Mouse (Mus musculus) limb, embryonic 14.5 days (tissue): ENCODE results near the gene Slc9b1. TPM values are rescaled to one million over a fixed set of nuclear protein-coding genes. Genes with fewer than 3 reads are reported as not detected.
A peak's percentile ranks its signal among the peaks of the same experiment; 100 is the strongest.

Experiments
- ATAC-seq: fragments of 200-750 bp; cut with Nextera tagmentation; 2 replicates; pipeline ENCODE4 v1.8.0; 2017; ENCODE audit warnings: low read depth, moderate number of reproducible peaks, moderate TSS enrichment; ENCODE audit not compliant: low FRiP score
- DNase-seq: peaks from one replicate; pipeline ENCODE4 v3.0.0-alpha.2; 2015; ENCODE audit warnings: low spot score
- H3K27ac ChIP-seq: fragments of 300-500 bp; sonication (generic); replicated peaks from 2 replicates; pipeline ENCODE4 v1.5.1; 2014; ENCODE audit warnings: low read depth, mild to moderate bottlenecking, low read length, moderate library complexity, mixed read lengths
- H3K27me3 ChIP-seq: fragments of 300-500 bp; sonication (generic); 2 replicates; pipeline ENCODE4 v1.6.1; 2014; ENCODE audit warnings: low read length, mixed read lengths; ENCODE audit not compliant: control insufficient read depth, insufficient read depth
- H3K36me3 ChIP-seq: fragments of 300-500 bp; sonication (generic); 2 replicates; pipeline ENCODE4 v1.6.1; 2014; ENCODE audit warnings: mild to moderate bottlenecking, low read length, moderate library complexity, mixed read lengths; ENCODE audit not compliant: control insufficient read depth, insufficient read depth
- H3K4me1 ChIP-seq: fragments of 300-500 bp; sonication (generic); 2 replicates; pipeline ENCODE4 v1.6.1; 2014; ENCODE audit warnings: antibody characterized with exemption, low read length, mixed read lengths; ENCODE audit not compliant: control insufficient read depth, insufficient read depth
- H3K4me2 ChIP-seq: fragments of 300-500 bp; sonication (generic); replicated peaks from 2 replicates; pipeline ENCODE4 v1.6.1; 2014; ENCODE audit warnings: low read depth, mild to moderate bottlenecking, low read length, moderate library complexity; ENCODE audit not compliant: severe bottlenecking
- H3K4me3 ChIP-seq: fragments of 300-500 bp; sonication (generic); replicated peaks from 2 replicates; pipeline ENCODE4 v1.5.1; 2014; ENCODE audit warnings: low read length
- H3K9ac ChIP-seq: fragments of 300-500 bp; sonication (generic); 2 replicates; pipeline ENCODE4 v1.6.1; 2014; ENCODE audit warnings: mild to moderate bottlenecking, low read depth, low read length, moderate library complexity; ENCODE audit not compliant: severe bottlenecking
- H3K9me3 ChIP-seq: fragments of 300-500 bp; sonication (generic); 2 replicates; pipeline ENCODE4 v1.6.1; 2016; ENCODE audit warnings: low read length; ENCODE audit not compliant: control insufficient read depth
- POLR2A ChIP-seq: fragments of 200-500 bp; IDR thresholded peaks from 2 replicates; pipeline ENCODE4 v1.8.0; 2012; ENCODE audit warnings: inconsistent platforms, mild to moderate bottlenecking, moderate library complexity, borderline replicate concordance; ENCODE audit not compliant: insufficient read depth, insufficient read length; ENCODE audit errors: extremely low read depth
- WGBS: fragments of 180-500 bp; shearing (Covaris S2); extraction: QIAGEN DNeasy Blood & Tissue Kit; methylation state at CpG from one replicate; pipeline ENCODE4 v1.1.7; 2014; 5-methylcytosine and 5-hydroxymethylcytosine counted together
- polyA plus RNA-seq, 2 experiments: library from polyadenylated mRNA; depleted of rRNA in 1 of 2; stranded (reverse) in 1 of 2; unstranded in 1 of 2; fragments of >200 nt; fragmentation: Nextera tagmentation in 1 of 2; extraction: Ambion mirVana in 1 of 2; gene quantifications; 2 replicates each; pipeline versions ENCODE4 v1.2.1 to v1.2.3; 2012 to 2014

Gene Slc9b1
- polyA plus RNA-seq, 2 experiments = 0.18 TPM; not detected in 1

- H3K36me3 ChIP-seq = peaks cover 23% of the 10 kb centered on the region
- H3K4me3 ChIP-seq = no peak overlapping the region
- no peak for TF ChIP-seq POLR2A
- H3K9ac ChIP-seq = no peak overlapping the region
- H3K4me1 ChIP-seq = peaks cover 8% of the 10 kb centered on the region
- DNase-seq = no peak
- H3K4me2 ChIP-seq = no peak overlapping the region
- H3K9me3 ChIP-seq = no peaks in the 10 kb centered on the region
- H3K27me3 ChIP-seq = no peaks in the 10 kb centered on the region
- no peak overlapping the region for H3K27ac ChIP-seq
- WGBS = 85% methylated on average over 9 of the region's 9 CpGs
- ATAC-seq = no peak
Measured at GRCm38 (mm10) chr3:135411824-135412223, 64.0 kb downstream of the Slc9b1 start.

- 83% methylated on average over 3 of the region's 3 CpGs for WGBS
- Histone ChIP-seq H3K36me3 (peaks cover 6% of the 10 kb centered on the region), H3K4me3 (no peak overlapping the region), H3K9ac (no peak overlapping the region), H3K4me2 (no peak overlapping the region), H3K27ac (no peak overlapping the region), H3K9me3 (no peaks in the 10 kb centered on the region), H3K4me1 (peaks cover 8% of the 10 kb centered on the region), H3K27me3 (no peaks in the 10 kb centered on the region)
- ATAC-seq (no peak), DNase-seq (no peak)
- TF ChIP-seq POLR2A = no peak
Measured at GRCm38 (mm10) chr3:135417245-135417644, 69.4 kb downstream of the Slc9b1 start.

GRCm38 (mm10) chr3:135417799-135418198 is 70.0 kb downstream of the Slc9b1 start:
- 89% methylated on average over 3 of the region's 3 CpGs for WGBS
- Histone ChIP-seq H3K36me3 (peaks cover 6% of the 10 kb centered on the region), H3K27ac (no peak overlapping the region), H3K4me1 (peaks cover 8% of the 10 kb centered on the region), H3K4me3 (no peak overlapping the region), H3K9me3 (no peaks in the 10 kb centered on the region), H3K9ac (no peak overlapping the region), H3K27me3 (no peaks in the 10 kb centered on the region), H3K4me2 (no peak overlapping the region)
- TF ChIP-seq POLR2A = no peak
- no peak for ATAC-seq
- DNase-seq = no peak

GRCm38 (mm10) chr3:135420542-135421309 is 72.9 kb downstream of the Slc9b1 start:
- Histone ChIP-seq H3K4me2 (no peak overlapping the region), H3K4me1 (peaks cover 6% of the 10 kb centered on the region; the same call in 1 of the 2 replicates), H3K9me3 (no peaks in the 10 kb centered on the region), H3K4me3 (no peak overlapping the region), H3K9ac (no peak overlapping the region), H3K36me3 (peaks cover 6% of the 10 kb centered on the region), H3K27ac (no peak overlapping the region), H3K27me3 (no peaks in the 10 kb centered on the region)
- 78% methylated on average over 9 of the region's 9 CpGs for WGBS
- ATAC-seq (no peak), DNase-seq (no peak)
- no peak for TF ChIP-seq POLR2A

GRCm38 (mm10) chr3:135421310-135421594 is 73.4 kb downstream of the Slc9b1 start:
- DNase-seq (no peak), ATAC-seq (no peak)
- no peak for TF ChIP-seq POLR2A
- Histone ChIP-seq H3K27me3 (no peaks in the 10 kb centered on the region), H3K27ac (no peak overlapping the region), H3K36me3 (peaks cover 4% of the 10 kb centered on the region), H3K9ac (no peak overlapping the region), H3K4me2 (no peak overlapping the region), H3K4me1 (peaks cover 6% of the 10 kb centered on the region; the same call in 1 of the 2 replicates), H3K9me3 (no peaks in the 10 kb centered on the region), H3K4me3 (no peak overlapping the region)

GRCm38 (mm10) chr3:135422232-135422855 is 74.5 kb downstream of the Slc9b1 start:
- DNase-seq = no peak
- 32% methylated on average over 8 of the region's 8 CpGs for WGBS
- H3K9me3 ChIP-seq = no peaks in the 10 kb centered on the region

More at GRCm38 (mm10) chr3:135422232-135422855, 74.5 kb downstream of the Slc9b1 start:
- Histone ChIP-seq H3K4me1 (peaks cover 6% of the 10 kb centered on the region; the same call in 1 of the 2 replicates), H3K27me3 (no peaks in the 10 kb centered on the region), H3K36me3 (no peaks in the 10 kb centered on the region), H3K9ac (peak overlapping the region; percentile 76), H3K4me2 (peak overlapping the region; percentile 71), H3K27ac (peak overlapping the region; percentile 91), H3K4me3 (peak overlapping the region; percentile 65)
- TF ChIP-seq POLR2A = no peak
- ATAC-seq = no peak
